Mouse (Mus musculus): ENCODE measurements at regions not wholly inside any gene's neighbourhood (a gene's known extent, or its start where the extent isn't known, plus 50 kb on each side); places are given as distances from the start of the nearest gene placed in this dataset.

GRCm38 (mm10) chr2:57613243-57613642, 375.8 kb downstream of the Gpd2 start:
- peak; percentile 35 for DNase-seq (ENCODE audit: low spot score)

- DNase-seq (ENCODE audit: low spot score), result peak; percentile 31
These were observed 377.2 kb downstream of the Gpd2 start for GRCm38 (mm10) chr2:57614587-57614991.

GRCm38 (mm10) chr2:57616525-57617225, 379.2 kb downstream of the Gpd2 start:
- DNase-seq (ENCODE audit: low spot score), result peak; percentile 13

GRCm38 (mm10) chr2:57617258-57617657, 379.8 kb downstream of the Gpd2 start:
- no peak for DNase-seq (ENCODE audit: low spot score)

GRCm38 (mm10) chr2:57644117-57644516, 353.6 kb upstream of the Galnt5 start:
- no peak for DNase-seq (ENCODE audit: low spot score)

- DNase-seq (ENCODE audit: low spot score), result no peak
These were observed 353.1 kb upstream of the Galnt5 start for GRCm38 (mm10) chr2:57644541-57644940.

GRCm38 (mm10) chr2:57649002-57649401, 348.7 kb upstream of the Galnt5 start:
- DNase-seq (ENCODE audit: low spot score), result no peak

- DNase-seq (ENCODE audit: low spot score), result no peak
These were observed 340.3 kb upstream of the Galnt5 start for GRCm38 (mm10) chr2:57657409-57657808.

- DNase-seq (ENCODE audit: low spot score), result no peak
These were observed 335.8 kb upstream of the Galnt5 start for GRCm38 (mm10) chr2:57661838-57662237.

- no peak for DNase-seq (ENCODE audit: low spot score)
These were observed 325.6 kb upstream of the Galnt5 start for GRCm38 (mm10) chr2:57672007-57672643.

- no peak for DNase-seq (ENCODE audit: low spot score)
These were observed 307.8 kb upstream of the Galnt5 start for GRCm38 (mm10) chr2:57689877-57690276.

- DNase-seq (ENCODE audit: low spot score), result no peak
These were observed 300.5 kb upstream of the Galnt5 start for GRCm38 (mm10) chr2:57696992-57697772.

GRCm38 (mm10) chr2:57698659-57699061, 299.0 kb upstream of the Galnt5 start:
- peak; percentile 81 for DNase-seq (ENCODE audit: low spot score)

GRCm38 (mm10) chr2:57699226-57699625, 298.5 kb upstream of the Galnt5 start:
- DNase-seq (ENCODE audit: low spot score), result peak; percentile 22

GRCm38 (mm10) chr2:57716754-57717510, 280.8 kb upstream of the Galnt5 start:
- no peak for DNase-seq (ENCODE audit: low spot score)
